Mouse (Mus musculus) gastrocnemius, postnatal 14 days (tissue): ENCODE data around the gene Atp2b2. TPM values are rescaled to one million over a fixed set of nuclear protein-coding genes. Genes with fewer than 3 reads are reported as not detected.
A peak's percentile ranks its signal among the peaks of the same experiment; 100 is the strongest.

Experiments
- DNase-seq: peaks from one replicate; pipeline ENCODE4 v3.0.0; 2021; ENCODE audit warnings: mixed read lengths
- intact Hi-C: fragments of 180-260 bp; cut with DNase I; formaldehyde crosslinking; loops from one replicate; pipeline ENCODE4 v1.15.1; 2025; ENCODE audit warnings: low total_unique reads
- total RNA-seq, 2 experiments: library from RNA; stranded (reverse); gene quantifications; 2 replicates each; pipeline ENCODE4 v1.2.3; 2021

Gene Atp2b2
- total RNA-seq, 2 experiments from 2014 or later = 0.27 to 0.53 TPM

GRCm38 (mm10) chr6:114022104-114022503, 20.3 kb downstream of the Atp2b2 start:
- DNase-seq = no peak
- intact Hi-C loops = no loop called here

- intact Hi-C loops = no loop called here
- no peak for DNase-seq
Observed at GRCm38 (mm10) chr6:114013801-114014200, 28.6 kb downstream of the Atp2b2 start.

- peak; percentile 38 for DNase-seq
Observed at GRCm38 (mm10) chr6:114012834-114013233, 29.6 kb downstream of the Atp2b2 start.

GRCm38 (mm10) chr6:114011976-114012375, 30.4 kb downstream of the Atp2b2 start:
- intact Hi-C loops = no loop called here
- DNase-seq = no peak

More at GRCm38 (mm10) chr6:114012834-114013233, 29.6 kb downstream of the Atp2b2 start:
- intact Hi-C loops = no loop called here

DNA sequence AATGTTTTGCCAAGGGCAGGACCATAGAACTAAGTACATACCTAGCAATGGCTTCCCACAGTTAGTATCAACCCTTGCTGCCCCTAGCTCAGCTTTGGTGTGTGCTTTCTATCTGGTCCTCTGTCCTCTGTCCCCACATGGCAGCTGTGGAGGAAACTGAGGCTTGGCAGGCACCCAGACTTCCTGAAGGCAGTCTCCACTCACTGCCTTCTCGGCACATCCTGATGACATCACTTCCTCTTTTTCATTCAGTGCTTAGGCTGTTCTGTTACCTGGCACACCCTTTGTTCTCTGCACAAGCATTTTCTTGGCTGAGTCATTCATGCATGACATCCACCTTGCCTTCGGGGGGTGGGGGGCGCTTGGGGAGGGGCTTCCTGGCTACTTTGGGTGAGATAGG, 38.6 kb downstream of the Atp2b2 start:
- no peak for DNase-seq

DNA sequence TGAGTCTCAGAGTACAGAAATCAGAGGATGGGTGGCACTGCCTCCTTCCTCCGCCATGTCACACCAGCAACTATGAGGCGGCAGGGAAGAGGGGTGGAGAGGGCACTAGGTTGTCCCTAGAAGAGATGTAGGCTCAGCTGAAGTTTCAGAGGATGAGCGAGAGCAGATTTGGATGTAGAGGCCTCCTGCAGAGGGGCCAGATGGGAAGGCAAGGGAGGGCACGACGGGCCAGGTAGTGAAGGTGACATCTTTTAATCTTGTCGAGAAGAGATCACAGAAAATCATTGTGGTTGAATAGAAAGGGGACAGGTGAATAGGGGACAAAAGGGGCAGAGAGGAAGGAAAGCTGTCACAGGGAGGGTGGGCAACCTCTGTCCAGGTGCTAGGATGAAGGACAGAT, 41.5 kb downstream of the Atp2b2 start:
- intact Hi-C loops = no loop called here

More for the DNA sequence above, 38.6 kb downstream of the Atp2b2 start:
- intact Hi-C loops = no loop called here

GRCm38 (mm10) chr6:114000304-114000703, 42.1 kb downstream of the Atp2b2 start:
- intact Hi-C loops = no loop called here
- DNase-seq = no peak

More for the DNA sequence above, 41.5 kb downstream of the Atp2b2 start:
- DNase-seq = no peak

- intact Hi-C loops = no loop called here
Observed at GRCm38 (mm10) chr6:113998413-113998812, 44.0 kb downstream of the Atp2b2 start.

GRCm38 (mm10) chr6:113994176-113994575, 48.2 kb downstream of the Atp2b2 start:
- no peak for DNase-seq
- intact Hi-C loops = no loop called here

More at GRCm38 (mm10) chr6:113998413-113998812, 44.0 kb downstream of the Atp2b2 start:
- DNase-seq = no peak

GRCm38 (mm10) chr6:113992101-113992500, 50.3 kb downstream of the Atp2b2 start:
- DNase-seq = no peak
- intact Hi-C loops = no loop called here

GRCm38 (mm10) chr6:113991482-113991881, 50.9 kb downstream of the Atp2b2 start:
- DNase-seq = no peak
- intact Hi-C loops = no loop called here

- intact Hi-C loops = no loop called here
- DNase-seq = no peak
Observed at GRCm38 (mm10) chr6:113990044-113990443, 52.4 kb downstream of the Atp2b2 start.

DNA sequence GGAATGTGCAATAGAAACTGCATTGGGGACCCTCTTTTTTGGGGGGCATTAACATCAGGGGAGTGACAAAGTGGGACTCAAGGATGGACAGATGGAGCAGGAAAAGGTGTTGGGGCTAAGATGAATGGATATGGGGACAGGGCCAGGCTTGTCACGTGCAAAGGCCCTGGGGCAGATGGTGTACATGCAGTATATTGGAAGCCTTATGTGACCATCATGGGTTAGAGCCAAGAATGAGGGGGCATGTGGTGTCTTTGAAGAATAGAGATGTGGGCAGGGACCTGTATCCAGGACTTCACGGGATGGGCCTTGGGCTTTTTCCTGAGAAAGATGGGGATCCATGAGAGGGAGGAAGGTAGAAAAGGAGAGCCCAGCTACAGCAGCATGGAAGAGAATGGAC, 53.9 kb downstream of the Atp2b2 start:
- intact Hi-C loops = no loop called here
- DNase-seq = no peak

- intact Hi-C loops = no loop called here
- no peak for DNase-seq
Observed at GRCm38 (mm10) chr6:113986671-113987070, 55.7 kb downstream of the Atp2b2 start.

GRCm38 (mm10) chr6:113978673-113979072, 63.7 kb downstream of the Atp2b2 start:
- DNase-seq = no peak
- intact Hi-C loops = no loop called here

DNA sequence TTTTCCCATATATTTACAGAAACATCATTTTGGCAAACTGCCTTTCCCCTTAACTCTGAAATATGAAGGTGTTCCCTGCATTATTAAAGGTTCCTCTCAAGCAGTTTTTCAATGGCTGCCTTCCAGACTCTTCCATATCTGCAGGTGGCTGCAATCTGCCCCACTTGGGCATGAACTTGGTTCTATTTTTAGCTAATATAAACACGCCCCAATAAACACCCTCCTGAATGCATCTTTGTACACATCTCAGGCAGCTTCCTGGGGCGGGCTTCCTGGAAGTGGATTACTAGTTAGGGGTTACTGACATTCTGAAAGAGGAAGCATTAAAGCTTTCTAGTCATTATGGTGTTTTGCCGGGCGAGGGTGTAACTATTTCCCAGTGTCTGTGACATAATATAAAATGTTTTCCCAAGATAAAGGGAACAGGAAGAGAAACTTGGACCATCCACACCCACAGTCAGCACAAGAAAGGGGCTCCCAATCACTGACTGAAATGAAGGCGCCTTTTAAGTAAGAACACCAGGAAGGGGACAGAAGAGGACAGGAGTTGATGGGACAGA, 64.2 kb downstream of the Atp2b2 start:
- DNase-seq = no peak
- intact Hi-C loops = no loop called here

GRCm38 (mm10) chr6:113970900-113971299, 71.5 kb downstream of the Atp2b2 start:
- DNase-seq = no peak
- intact Hi-C loops = no loop called here

- DNase-seq = no peak
- intact Hi-C loops = no loop called here
Observed at GRCm38 (mm10) chr6:113970464-113970863, 71.9 kb downstream of the Atp2b2 start.

- DNase-seq = no peak
- intact Hi-C loops = no loop called here
Observed at GRCm38 (mm10) chr6:113969751-113970150, 72.7 kb downstream of the Atp2b2 start.

DNA sequence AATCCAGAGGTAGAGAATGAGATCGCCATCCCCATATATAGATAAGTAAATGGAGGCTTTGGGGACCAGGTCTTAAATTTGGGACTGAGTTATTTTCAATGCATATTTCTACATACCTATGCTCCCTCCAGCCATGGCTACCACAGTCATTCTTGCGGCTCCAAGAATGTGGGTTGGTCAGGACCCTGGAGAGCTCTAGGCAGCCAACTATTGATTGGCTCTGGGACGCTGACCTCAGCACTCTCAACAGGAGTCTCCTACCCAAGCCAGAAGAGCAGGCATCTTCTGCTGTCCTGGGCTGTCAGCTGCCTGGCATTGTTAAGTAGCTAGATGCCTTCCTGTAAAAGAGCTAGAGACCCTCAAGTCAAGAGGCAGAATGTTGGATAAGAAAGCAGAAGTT, 79.6 kb downstream of the Atp2b2 start:
- intact Hi-C loops = no loop called here
- DNase-seq = no peak

DNA sequence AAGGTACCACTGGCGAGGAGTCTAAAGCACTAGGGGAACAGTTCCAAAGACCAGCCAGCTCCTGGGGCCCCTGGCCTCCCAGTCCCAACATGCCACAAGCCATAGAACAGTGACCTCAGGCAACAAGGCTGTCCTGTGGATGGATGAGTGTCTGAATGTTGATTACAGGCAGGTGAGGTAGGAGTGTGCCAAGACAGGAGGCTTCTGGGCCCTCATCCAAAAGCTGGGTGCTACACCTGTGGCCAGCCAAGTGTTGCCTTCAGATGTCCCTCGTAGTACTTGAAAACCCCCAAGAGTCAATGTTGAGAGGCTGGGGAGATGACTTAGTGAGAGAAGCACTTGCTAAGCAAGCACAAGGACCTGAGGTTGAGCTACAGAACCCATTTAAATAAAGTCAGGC, 80.8 kb downstream of the Atp2b2 start:
- DNase-seq = no peak
- intact Hi-C loops = no loop called here

DNA sequence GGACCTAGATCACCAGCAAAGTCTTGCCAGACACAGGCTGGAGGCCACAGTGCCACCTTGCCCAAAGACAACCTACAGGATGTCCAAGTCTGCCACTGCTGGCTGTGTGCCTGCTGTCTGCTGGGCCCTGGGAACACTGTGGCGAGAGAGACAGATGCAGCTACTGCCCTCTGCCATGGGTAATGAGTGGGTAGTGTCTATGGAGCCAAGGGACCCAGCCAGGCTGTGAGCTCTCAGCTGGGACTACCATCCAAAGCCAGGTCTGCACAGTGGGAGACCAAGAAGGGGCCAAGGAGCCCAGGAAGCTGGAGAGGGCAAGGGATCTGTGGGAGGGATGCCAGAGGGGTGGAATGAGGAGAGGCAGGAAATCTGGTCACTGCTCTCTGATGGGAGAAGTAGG, 83.1 kb downstream of the Atp2b2 start:
- intact Hi-C loops = loop anchor here (10.0 kb wide), 1 partner anchor 125 kb away; no protein-coding TSS in a partner anchor
- DNase-seq = no peak
